Mouse (Mus musculus): ENCODE data around the gene Lingo1.

Gene Lingo1

GRCm38 (mm10) chr9:56633449-56634225 lies 162.6 kb downstream of the Lingo1 start:
- DNase-seq, result peak; percentile 76 to 84

- DNase-seq, result no peak
Measured at GRCm38 (mm10) chr9:56630945-56631344, 165.3 kb downstream of the Lingo1 start.

DNA sequence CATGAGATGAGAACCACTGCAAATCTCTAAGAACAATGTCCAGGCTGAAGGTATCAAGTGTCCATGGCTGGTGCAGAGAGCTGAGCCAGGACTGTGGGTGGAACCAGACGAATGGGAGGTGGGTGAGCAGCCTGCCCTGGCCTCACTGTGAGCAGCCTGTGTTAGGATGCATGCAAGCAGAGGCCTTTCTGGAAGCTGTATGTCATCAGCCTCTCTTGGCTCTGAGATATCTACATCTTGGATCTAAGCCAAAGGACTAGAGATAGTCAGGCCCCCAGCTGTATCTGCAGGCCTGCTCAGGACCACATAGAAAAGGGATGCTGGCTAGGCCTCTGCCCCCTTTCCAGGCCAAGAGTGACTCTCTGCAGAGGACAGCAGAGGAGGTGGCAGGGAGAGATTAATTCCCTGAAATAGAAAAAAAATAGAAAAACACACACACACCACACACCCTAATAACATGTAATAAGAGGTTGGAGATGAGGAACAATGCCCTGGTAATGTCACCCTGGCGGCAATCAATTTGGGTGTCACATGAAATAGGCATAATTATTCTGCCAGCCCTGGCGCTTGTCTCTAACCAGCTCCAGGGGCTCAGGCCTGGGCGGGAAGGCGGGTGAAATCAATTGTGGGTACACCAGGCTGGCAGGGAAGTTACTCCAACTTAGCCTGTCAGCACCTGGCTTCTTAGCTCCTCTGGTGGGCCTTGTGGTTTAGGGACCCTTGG lies 166.4 kb downstream of the Lingo1 start:
- DNase-seq, result no peak

GRCm38 (mm10) chr9:56627295-56627694 lies 169.0 kb downstream of the Lingo1 start:
- peak in 1 of 2 experiments; percentile 65 for DNase-seq

- no peak for DNase-seq
Measured at GRCm38 (mm10) chr9:56624923-56625322, 171.3 kb downstream of the Lingo1 start.

- DNase-seq, result peak in 1 of 2 experiments; percentile 55
Measured at GRCm38 (mm10) chr9:56623361-56623760, 172.9 kb downstream of the Lingo1 start.

DNA sequence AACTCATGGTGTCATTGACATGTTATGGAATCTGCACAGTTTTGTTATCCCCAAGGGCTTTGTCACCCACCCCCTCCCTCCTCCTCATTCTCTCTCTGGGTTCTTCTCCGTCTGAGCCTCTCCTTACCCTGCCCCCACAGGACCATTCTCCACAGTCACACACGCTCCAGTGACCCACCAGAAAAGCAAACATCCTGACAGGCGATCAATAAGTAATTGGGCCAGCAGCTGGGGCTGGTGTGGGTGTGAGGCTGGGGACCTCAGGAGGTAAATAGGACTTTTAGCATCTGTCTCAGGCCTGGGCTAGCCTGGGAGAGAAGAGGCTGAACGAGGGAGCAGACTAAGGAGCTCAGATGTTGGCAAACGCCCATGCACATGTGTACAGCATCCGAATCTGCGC lies 173.5 kb downstream of the Lingo1 start:
- DNase-seq, result no peak

GRCm38 (mm10) chr9:56620512-56621371 lies 175.5 kb downstream of the Lingo1 start:
- DNase-seq, result peak; percentile 57 to 63

- peak in 1 of 2 experiments; percentile 27 for DNase-seq
Measured at GRCm38 (mm10) chr9:56619715-56620114, 176.6 kb downstream of the Lingo1 start.

- DNase-seq, result no peak
Measured at GRCm38 (mm10) chr9:56618660-56619059, 177.6 kb downstream of the Lingo1 start.

DNA sequence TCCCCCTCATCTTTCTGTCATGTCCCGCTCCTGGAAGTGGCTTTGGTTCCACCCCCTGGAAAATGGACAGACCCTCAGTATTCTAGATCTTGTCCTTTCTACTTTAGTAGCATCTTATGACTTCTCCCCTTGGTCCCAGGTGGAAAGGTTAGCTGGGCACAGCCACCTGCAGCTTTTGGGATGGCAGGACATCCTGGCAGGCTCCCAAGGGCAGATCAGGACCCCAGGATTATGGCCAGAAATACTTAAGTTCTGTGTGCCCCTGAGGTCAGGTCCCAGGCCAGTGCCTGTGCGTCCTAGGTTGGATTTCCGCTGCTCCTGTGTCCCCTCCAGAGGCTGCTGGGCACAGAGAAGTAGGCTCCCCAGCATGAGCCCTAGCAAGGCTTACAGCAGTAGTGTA lies 180.2 kb downstream of the Lingo1 start:
- DNase-seq, result peak in 1 of 2 experiments; percentile 9

- no peak for DNase-seq
Measured at GRCm38 (mm10) chr9:56612798-56613183, 183.5 kb downstream of the Lingo1 start.

- DNase-seq, result peak; percentile 31 to 44
Measured at GRCm38 (mm10) chr9:56611912-56612797, 184.1 kb downstream of the Lingo1 start.

DNA sequence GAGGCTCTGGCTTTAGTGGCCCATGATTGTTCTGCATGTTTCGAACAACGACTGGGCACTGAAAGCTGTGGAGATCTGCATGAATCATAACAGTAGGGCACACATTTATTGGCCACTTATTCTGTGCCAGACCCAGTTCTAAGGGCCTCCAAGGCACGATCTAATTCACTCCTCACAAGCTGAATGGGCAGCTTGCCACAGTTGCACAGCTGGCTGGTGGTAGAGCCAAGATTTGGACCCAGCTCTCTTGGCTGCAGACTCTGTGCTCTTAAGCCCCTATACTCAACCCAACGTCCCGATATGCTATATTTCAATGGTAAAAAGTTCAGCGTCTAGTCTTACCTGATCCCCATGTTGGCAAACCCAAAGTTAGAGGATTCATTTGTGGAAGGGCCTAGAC lies 185.3 kb downstream of the Lingo1 start:
- DNase-seq, result no peak

GRCm38 (mm10) chr9:56610466-56610865 lies 185.8 kb downstream of the Lingo1 start:
- no peak for DNase-seq

DNA sequence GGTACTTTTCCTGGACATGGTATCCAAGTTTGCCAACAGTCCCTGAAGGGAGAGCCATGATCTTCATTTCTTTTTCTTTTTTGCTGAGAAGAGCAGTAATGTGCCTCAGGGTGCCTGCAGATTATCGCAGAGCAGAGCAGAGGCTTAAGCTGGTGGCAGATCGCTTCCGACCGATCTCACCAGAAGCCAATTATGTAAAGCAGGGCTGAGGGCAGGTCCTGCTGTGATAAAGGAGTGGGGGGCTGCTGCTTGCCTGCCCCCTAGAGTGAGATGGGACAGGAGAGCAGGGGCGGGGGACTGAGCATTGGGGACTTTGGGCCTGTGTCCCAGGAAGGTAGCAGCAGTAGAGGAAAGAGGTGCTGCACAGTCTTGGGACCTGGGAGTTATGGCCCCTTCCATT lies 186.8 kb downstream of the Lingo1 start:
- DNase-seq, result peak in 1 of 2 experiments; percentile 13

GRCm38 (mm10) chr9:56608691-56609351 lies 187.4 kb downstream of the Lingo1 start:
- peak; percentile 42 to 43 for DNase-seq

- DNase-seq, result no peak
Measured at GRCm38 (mm10) chr9:56606082-56606740, 190.1 kb downstream of the Lingo1 start.

GRCm38 (mm10) chr9:56605443-56605806 lies 190.8 kb downstream of the Lingo1 start:
- no peak for DNase-seq

DNA sequence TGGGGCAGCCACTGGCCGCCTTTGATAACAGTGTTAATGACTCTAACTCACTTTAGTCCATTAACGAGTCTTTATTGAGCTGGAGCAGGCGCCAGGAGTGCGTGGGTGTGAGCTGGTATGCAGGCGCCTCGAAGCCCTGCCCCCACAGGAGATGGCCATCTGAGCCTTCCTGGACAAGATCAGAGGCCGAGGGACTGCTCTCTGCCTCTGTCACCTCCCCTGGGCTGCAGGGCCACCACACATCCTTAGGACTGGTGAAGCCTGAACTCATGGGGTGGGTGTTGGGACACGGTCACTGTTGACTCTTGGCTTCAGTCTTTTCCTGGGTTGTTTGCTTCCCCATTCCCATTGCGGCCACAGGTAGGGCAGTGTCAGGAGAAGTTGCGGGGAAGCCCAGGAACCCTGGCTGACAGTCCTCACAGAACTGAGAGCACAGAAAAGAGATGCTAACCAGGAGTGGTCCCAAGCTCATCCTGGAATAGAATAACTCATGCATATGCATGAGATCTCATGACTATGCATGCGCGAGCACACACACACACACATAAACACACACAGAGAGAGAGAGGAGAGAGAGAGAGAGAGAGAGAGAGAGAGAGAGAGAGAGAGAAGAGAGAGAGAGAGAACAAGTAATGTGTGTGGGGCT lies 191.3 kb downstream of the Lingo1 start:
- DNase-seq, result peak; percentile 21 to 54
